Mouse (Mus musculus) common myeloid progenitor, adult 5-6 weeks (primary cell): ENCODE results near the gene Gm4894. TPM values are rescaled to one million over a fixed set of nuclear protein-coding genes. Genes with fewer than 3 reads are reported as not detected.

Source experiments
- total RNA-seq: library from RNA; stranded (forward); fragments of 200-1000, 187-1606 nt; gene quantifications from 2 replicates; pipeline ENCODE4 v1.2.3, GENCODE M21; 2017

The Gm4894 gene
- total RNA-seq, 1 experiment from 2014 or later: not detected

Other genes starting within 250 kb of the Gm4894 start
- gene Zw10, start 194.9 kb upstream of the Gm4894 start, total RNA-seq: 26.9 and 33.4 TPM in 2 replicates
- not detected in 2 replicates for gene Tmprss5, start 169.3 kb upstream of the Gm4894 start, total RNA-seq
- gene Drd2, start 90.1 kb downstream of the Gm4894 start, total RNA-seq: not detected in 2 replicates
- gene Ankk1, start 176.5 kb downstream of the Gm4894 start, total RNA-seq: not detected in 2 replicates
- gene Ttc12, start 235.7 kb downstream of the Gm4894 start, total RNA-seq: 0.78 and 1.6 TPM in 2 replicates